Mouse (Mus musculus): ENCODE data around the gene Itgb2.

Gene Itgb2

GRCm38 (mm10) chr10:77587091-77587775, 57.2 kb downstream of the Itgb2 start:
- no peak for ATAC-seq (ENCODE audit: low TSS enrichment)

- no peak for ATAC-seq (ENCODE audit: low TSS enrichment)
These were observed 58.0 kb downstream of the Itgb2 start for GRCm38 (mm10) chr10:77588036-77588435.

- no peak for ATAC-seq (ENCODE audit: low TSS enrichment)
These were observed 59.1 kb downstream of the Itgb2 start for GRCm38 (mm10) chr10:77589117-77589516.

GRCm38 (mm10) chr10:77589749-77590148, 59.7 kb downstream of the Itgb2 start:
- no peak for ATAC-seq (ENCODE audit: low TSS enrichment)

GRCm38 (mm10) chr10:77590812-77591211, 60.8 kb downstream of the Itgb2 start:
- peak; percentile 54 for ATAC-seq (ENCODE audit: low TSS enrichment)

- peak; percentile 75 for ATAC-seq (ENCODE audit: low TSS enrichment)
These were observed 61.5 kb downstream of the Itgb2 start for GRCm38 (mm10) chr10:77591546-77591945.

- ATAC-seq (ENCODE audit: low TSS enrichment): peak; percentile 32; the same call in 1 of the 2 replicates
These were observed 66.0 kb downstream of the Itgb2 start for GRCm38 (mm10) chr10:77596060-77596459.

- ATAC-seq (ENCODE audit: low TSS enrichment): no peak
These were observed 73.0 kb downstream of the Itgb2 start for GRCm38 (mm10) chr10:77603021-77603420.

- ATAC-seq (ENCODE audit: low TSS enrichment): no peak
These were observed 74.1 kb downstream of the Itgb2 start for GRCm38 (mm10) chr10:77604111-77604510.

GRCm38 (mm10) chr10:77604958-77605357, 74.9 kb downstream of the Itgb2 start:
- no peak for ATAC-seq (ENCODE audit: low TSS enrichment)

- peak; percentile 18 for ATAC-seq (ENCODE audit: low TSS enrichment)
These were observed 75.3 kb downstream of the Itgb2 start for GRCm38 (mm10) chr10:77605368-77605767.

- peak; percentile 58 for ATAC-seq (ENCODE audit: low TSS enrichment)
These were observed 76.1 kb downstream of the Itgb2 start, which contains the start of the genes Sumo3 and Gm49325 for GRCm38 (mm10) chr10:77605908-77606826. Gene Sumo3 (plus strand): TSS chr10:77606097. Gene Gm49325 (plus strand): TSS chr10:77606197.

- ATAC-seq (ENCODE audit: low TSS enrichment): no peak
These were observed 76.8 kb downstream of the Itgb2 start for GRCm38 (mm10) chr10:77606855-77607254.

GRCm38 (mm10) chr10:77607441-77607840, 77.4 kb downstream of the Itgb2 start:
- ATAC-seq (ENCODE audit: low TSS enrichment): no peak

- no peak for ATAC-seq (ENCODE audit: low TSS enrichment)
These were observed 78.5 kb downstream of the Itgb2 start for GRCm38 (mm10) chr10:77608589-77608988.

- ATAC-seq (ENCODE audit: low TSS enrichment): no peak
These were observed 80.3 kb downstream of the Itgb2 start for GRCm38 (mm10) chr10:77610221-77610961.

GRCm38 (mm10) chr10:77613409-77613808, 83.4 kb downstream of the Itgb2 start:
- ATAC-seq (ENCODE audit: low TSS enrichment): peak; percentile 24; the same call in 1 of the 2 replicates
